Mouse (Mus musculus) neural tube, embryonic 13.5 days (tissue): ENCODE data around the gene Mdm2. TPM values are rescaled to one million over a fixed set of nuclear protein-coding genes. Genes with fewer than 3 reads are reported as not detected.

ENCODE experiments used
- ATAC-seq: fragments of 200-750 bp; cut with Nextera tagmentation; 2 replicates; pipeline ENCODE4 v1.8.0; 2017; ENCODE audit warnings: low read depth, mild to moderate bottlenecking, moderate TSS enrichment, moderate library complexity
- H3K27ac ChIP-seq: fragments of 300-500 bp; sonication (generic); replicated peaks from 2 replicates; pipeline ENCODE4 v1.5.1; 2015; ENCODE audit warnings: moderate library complexity, mild to moderate bottlenecking, inconsistent platforms
- H3K27me3 ChIP-seq: fragments of 300-500 bp; sonication (generic); 2 replicates; pipeline ENCODE4 v1.6.1; 2015; ENCODE audit warnings: mild to moderate bottlenecking, inconsistent platforms
- H3K36me3 ChIP-seq: fragments of 300-500 bp; sonication (generic); 2 replicates; pipeline ENCODE4 v1.6.1; 2015; ENCODE audit warnings: mild to moderate bottlenecking, inconsistent platforms
- H3K4me1 ChIP-seq: fragments of 300-500 bp; sonication (generic); replicated peaks from 2 replicates; pipeline ENCODE4 v1.6.1; 2015; ENCODE audit warnings: inconsistent platforms
- H3K4me2 ChIP-seq: fragments of 300-500 bp; sonication (generic); 2 replicates; pipeline ENCODE4 v1.6.1; 2015; ENCODE audit warnings: inconsistent platforms, mild to moderate bottlenecking, moderate library complexity
- H3K4me3 ChIP-seq: fragments of 300-500 bp; sonication (generic); 2 replicates; pipeline ENCODE4 v1.5.1; 2015; ENCODE audit warnings: mild to moderate bottlenecking, inconsistent platforms
- H3K9ac ChIP-seq: fragments of 300-500 bp; sonication (generic); 2 replicates; pipeline ENCODE4 v1.6.1; 2015; ENCODE audit warnings: moderate library complexity, mild to moderate bottlenecking, inconsistent platforms
- H3K9me3 ChIP-seq: fragments of 300-500 bp; sonication (generic); 2 replicates; pipeline ENCODE4 v1.6.1; 2016; ENCODE audit warnings: inconsistent platforms
- WGBS: fragments of 180-500 bp; shearing (Covaris S2); methylation state at CpG from one replicate; pipeline ENCODE4 v1.1.7; 2015; 5-methylcytosine and 5-hydroxymethylcytosine counted together
- polyA plus RNA-seq: library from polyadenylated mRNA; unstranded; fragments of >200 nt; fragmentation: Nextera tagmentation; extraction: Ambion mirVana; gene quantifications from 2 replicates; pipeline ENCODE4 v1.2.1, GENCODE M21; 2015

Mdm2 gene
- polyA plus RNA-seq, 1 experiment from 2014 or later, result 52.5 TPM

DNA sequence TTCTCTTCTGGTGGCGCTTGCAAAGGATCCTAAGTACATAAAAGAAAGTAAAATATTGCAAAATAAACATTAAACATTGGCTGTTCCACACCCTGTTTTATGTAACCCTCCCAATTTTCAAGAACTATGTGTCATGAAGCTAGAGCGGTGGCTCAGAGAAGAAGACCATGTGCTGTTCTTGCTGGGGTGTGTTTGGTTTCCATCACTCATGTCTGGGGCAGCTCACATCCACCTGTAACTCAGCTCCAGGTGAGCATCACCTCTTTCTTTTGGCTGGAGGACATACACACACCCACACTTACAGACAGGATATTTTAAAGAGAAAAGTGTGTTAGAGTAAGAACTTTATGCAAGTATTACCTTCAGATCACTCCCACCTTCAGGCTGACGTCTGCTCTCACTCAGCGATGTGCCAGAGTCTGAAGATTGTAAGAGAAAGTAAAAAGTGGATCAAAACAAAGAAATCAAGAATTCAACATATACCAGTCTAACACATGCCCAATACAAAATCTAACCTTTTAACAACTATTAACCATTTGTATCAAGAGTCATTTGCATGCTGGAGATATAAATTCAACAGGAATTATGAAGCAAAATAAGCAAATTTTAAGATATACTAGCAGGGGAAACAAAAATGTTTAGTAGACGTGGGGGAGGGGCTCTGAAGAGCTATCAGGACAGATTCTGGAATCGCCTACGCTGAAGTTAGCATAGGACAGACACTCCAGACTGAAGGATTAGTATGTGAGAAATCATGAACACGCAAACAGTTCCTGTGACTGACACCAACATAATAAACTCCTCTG lies 14.3 kb downstream of the Mdm2 start:
- H3K9ac ChIP-seq, result no peak overlapping the region
- H3K4me3 ChIP-seq, result no peak overlapping the region
- ATAC-seq, result no peak
- no peaks in the 10 kb centered on the region for H3K27me3 ChIP-seq
- H3K4me1 ChIP-seq, result no peaks in the 10 kb centered on the region
- no peak overlapping the region for H3K27ac ChIP-seq
- WGBS, result 92% methylated on average over 8 of the region's 8 CpGs
- H3K4me2 ChIP-seq, result no peak overlapping the region
- peaks cover 95% of the 10 kb centered on the region for H3K36me3 ChIP-seq
- H3K9me3 ChIP-seq, result no peaks in the 10 kb centered on the region

DNA sequence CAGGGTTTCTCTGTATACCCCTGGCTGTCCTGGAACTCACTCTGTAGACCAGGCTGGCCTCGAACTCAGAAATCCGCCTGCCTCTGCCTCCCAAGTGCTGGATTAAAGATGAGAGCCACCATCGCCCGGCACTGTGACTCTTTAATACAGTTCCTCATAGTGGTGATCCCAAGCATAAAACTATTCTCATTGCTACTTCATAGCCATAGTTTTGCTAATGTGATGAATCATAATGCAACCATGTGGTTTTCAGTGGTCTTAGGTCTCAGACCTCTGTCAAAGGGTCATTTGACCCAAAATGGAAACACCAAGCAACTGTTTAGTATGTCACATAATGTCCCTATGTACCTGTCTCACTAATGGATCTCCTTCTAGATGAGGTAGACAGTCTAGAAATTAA lies 15.0 kb downstream of the Mdm2 start:
- Histone ChIP-seq H3K9me3 (no peaks in the 10 kb centered on the region), H3K4me2 (no peak overlapping the region), H3K9ac (no peak overlapping the region), H3K36me3 (peaks cover 95% of the 10 kb centered on the region), H3K27me3 (no peaks in the 10 kb centered on the region), H3K4me1 (no peaks in the 10 kb centered on the region), H3K4me3 (no peak overlapping the region), H3K27ac (no peak overlapping the region)
- WGBS, result 96% methylated on average over 4 of the region's 4 CpGs
- no peak for ATAC-seq

DNA sequence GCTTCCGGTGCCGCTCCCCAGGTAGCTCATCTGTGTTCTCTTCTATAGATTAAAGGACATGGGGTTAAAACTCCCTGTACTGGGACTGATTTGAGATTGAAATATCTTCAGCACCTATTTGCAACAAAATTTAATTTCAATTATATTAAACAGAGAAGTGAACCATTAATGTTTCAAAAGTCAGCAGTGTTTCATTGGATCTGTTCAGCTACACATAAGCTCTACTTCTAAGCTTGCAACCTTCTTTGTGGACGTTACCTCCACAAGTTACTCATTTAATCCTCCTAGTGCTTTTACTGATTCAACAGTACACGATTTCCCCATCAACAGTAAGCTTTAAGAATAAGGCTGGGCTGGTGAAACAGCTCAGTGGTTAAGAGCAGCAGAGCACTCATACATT lies 15.5 kb downstream of the Mdm2 start:
- Histone ChIP-seq H3K9ac (no peak overlapping the region), H3K36me3 (peaks cover 95% of the 10 kb centered on the region), H3K4me3 (no peak overlapping the region), H3K9me3 (no peaks in the 10 kb centered on the region), H3K27ac (no peak overlapping the region), H3K4me1 (no peaks in the 10 kb centered on the region), H3K27me3 (no peaks in the 10 kb centered on the region), H3K4me2 (no peak overlapping the region)
- WGBS, result 92% methylated on average over 4 of the region's 4 CpGs
- no peak for ATAC-seq

DNA sequence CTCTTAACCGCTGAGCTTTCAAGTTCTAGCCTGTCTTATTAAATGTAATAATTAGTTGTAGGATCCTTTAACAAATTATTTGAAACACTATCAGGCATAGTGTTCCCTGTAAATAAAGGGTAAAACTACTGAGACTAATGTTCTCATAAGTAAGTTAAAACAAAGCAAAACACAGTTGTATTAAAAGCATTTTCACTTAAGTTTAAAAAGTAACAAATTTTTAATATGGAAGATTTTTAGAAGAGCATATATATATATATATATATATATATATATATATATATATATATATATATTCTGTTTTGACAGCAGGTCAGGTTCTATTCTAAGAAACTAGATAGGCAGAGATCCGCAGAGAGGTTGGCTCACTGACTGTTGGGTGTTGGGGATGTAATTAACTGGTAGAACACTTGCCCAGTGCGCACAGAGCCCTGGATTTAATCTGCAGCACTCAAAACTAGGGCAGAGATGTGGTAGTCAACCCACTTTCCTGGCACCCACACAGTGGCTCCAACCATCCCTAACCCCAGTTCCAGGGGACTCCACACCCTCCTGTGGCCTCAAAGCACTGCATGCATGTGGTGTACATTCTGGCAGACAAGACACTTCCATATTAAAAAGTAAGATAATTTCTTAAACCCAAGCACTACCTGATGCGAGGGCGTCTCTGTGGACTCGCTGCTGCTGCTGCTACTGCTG lies 16.2 kb downstream of the Mdm2 start:
- no peaks in the 10 kb centered on the region for H3K4me1 ChIP-seq
- no peak overlapping the region for H3K4me2 ChIP-seq
- H3K9me3 ChIP-seq, result no peaks in the 10 kb centered on the region
- peaks cover 94% of the 10 kb centered on the region for H3K36me3 ChIP-seq
- WGBS, result 94% methylated on average over 6 of the region's 6 CpGs
- H3K27ac ChIP-seq, result no peak overlapping the region
- no peaks in the 10 kb centered on the region for H3K27me3 ChIP-seq
- no peak overlapping the region for H3K4me3 ChIP-seq
- no peak overlapping the region for H3K9ac ChIP-seq
- no peak for ATAC-seq

DNA sequence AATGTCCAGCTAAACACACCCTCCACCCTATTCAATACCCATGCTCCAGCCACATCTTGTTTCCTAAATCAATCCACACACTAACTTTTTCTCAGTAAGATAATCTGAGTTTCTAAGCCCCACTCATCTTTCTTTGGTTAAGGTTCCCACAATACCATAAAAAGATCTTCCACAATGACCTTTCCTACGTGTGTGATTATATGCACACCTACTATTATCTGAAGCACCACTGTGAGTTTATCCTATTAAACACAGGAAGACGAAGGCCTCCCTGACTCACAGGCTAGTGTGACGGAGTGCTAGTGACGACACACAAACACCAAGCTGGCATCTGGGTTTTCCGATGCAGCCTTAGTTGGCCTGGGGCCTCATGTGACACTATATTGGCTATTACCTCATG lies 17.6 kb downstream of the Mdm2 start:
- Histone ChIP-seq H3K4me3 (no peak overlapping the region), H3K36me3 (peaks cover 93% of the 10 kb centered on the region), H3K27me3 (no peaks in the 10 kb centered on the region), H3K4me1 (no peaks in the 10 kb centered on the region), H3K27ac (no peak overlapping the region), H3K9me3 (no peaks in the 10 kb centered on the region), H3K4me2 (no peak overlapping the region), H3K9ac (no peak overlapping the region)
- 91% methylated on average over 5 of the region's 5 CpGs for WGBS
- ATAC-seq, result no peak

GRCm38 (mm10) chr10:117692173-117692572 lies 18.4 kb downstream of the Mdm2 start:
- H3K27me3 ChIP-seq, result no peaks in the 10 kb centered on the region
- H3K27ac ChIP-seq, result no peak overlapping the region
- no peak overlapping the region for H3K4me3 ChIP-seq
- no peaks in the 10 kb centered on the region for H3K4me1 ChIP-seq
- no peak overlapping the region for H3K4me2 ChIP-seq
- no peak overlapping the region for H3K9ac ChIP-seq
- no peak for ATAC-seq
- no peaks in the 10 kb centered on the region for H3K9me3 ChIP-seq
- H3K36me3 ChIP-seq, result peaks cover 92% of the 10 kb centered on the region

GRCm38 (mm10) chr10:117691389-117691968 lies 19.1 kb downstream of the Mdm2 start:
- no peak overlapping the region for H3K27ac ChIP-seq
- no peaks in the 10 kb centered on the region for H3K27me3 ChIP-seq
- peaks cover 85% of the 10 kb centered on the region for H3K36me3 ChIP-seq
- WGBS, result 97% methylated on average over 10 of the region's 10 CpGs
- H3K4me2 ChIP-seq, result no peak overlapping the region
- ATAC-seq, result no peak
- no peak overlapping the region for H3K4me3 ChIP-seq
- no peaks in the 10 kb centered on the region for H3K4me1 ChIP-seq
- H3K9ac ChIP-seq, result no peak overlapping the region
- H3K9me3 ChIP-seq, result no peaks in the 10 kb centered on the region

- peaks cover 79% of the 10 kb centered on the region for H3K36me3 ChIP-seq
- H3K27me3 ChIP-seq, result no peaks in the 10 kb centered on the region
- 98% methylated on average over 3 of the region's 3 CpGs for WGBS
- no peak overlapping the region for H3K4me3 ChIP-seq
- no peaks in the 10 kb centered on the region for H3K9me3 ChIP-seq
- no peak overlapping the region for H3K9ac ChIP-seq
- H3K4me2 ChIP-seq, result no peak overlapping the region
- ATAC-seq, result no peak
- no peak overlapping the region for H3K27ac ChIP-seq
- H3K4me1 ChIP-seq, result no peaks in the 10 kb centered on the region
Measured at GRCm38 (mm10) chr10:117690770-117691296, 19.7 kb downstream of the Mdm2 start.

DNA sequence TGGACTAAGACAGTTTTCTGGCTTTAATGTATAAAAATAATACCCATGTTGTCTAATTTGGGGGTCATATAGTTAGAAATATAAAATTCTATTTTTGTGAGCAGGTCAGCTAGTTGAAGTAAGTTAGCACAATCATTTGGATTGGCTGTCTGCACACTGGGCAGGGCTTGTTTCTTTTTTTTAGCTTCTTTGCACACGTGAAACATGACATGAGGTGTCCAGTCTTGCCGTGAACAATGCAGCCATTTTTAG lies 20.5 kb downstream of the Mdm2 start:
- H3K4me1 ChIP-seq, result no peaks in the 10 kb centered on the region
- H3K4me2 ChIP-seq, result no peak overlapping the region
- ATAC-seq, result no peak
- no peak overlapping the region for H3K4me3 ChIP-seq
- no peaks in the 10 kb centered on the region for H3K9me3 ChIP-seq
- peaks cover 71% of the 10 kb centered on the region for H3K36me3 ChIP-seq
- H3K27ac ChIP-seq, result no peak overlapping the region
- no peaks in the 10 kb centered on the region for H3K27me3 ChIP-seq
- H3K9ac ChIP-seq, result no peak overlapping the region
- WGBS, result 80% methylated on average over 2 of the region's 2 CpGs

- H3K4me3 ChIP-seq, result no peak overlapping the region
- peaks cover 66% of the 10 kb centered on the region for H3K36me3 ChIP-seq
- 94% methylated on average over 11 of the region's 11 CpGs for WGBS
- no peak overlapping the region for H3K27ac ChIP-seq
- H3K27me3 ChIP-seq, result no peaks in the 10 kb centered on the region
- no peaks in the 10 kb centered on the region for H3K9me3 ChIP-seq
- no peak overlapping the region for H3K9ac ChIP-seq
- no peak for ATAC-seq
- no peak overlapping the region for H3K4me2 ChIP-seq
- H3K4me1 ChIP-seq, result no peaks in the 10 kb centered on the region
Measured at GRCm38 (mm10) chr10:117689297-117690100, 21.1 kb downstream of the Mdm2 start.

DNA sequence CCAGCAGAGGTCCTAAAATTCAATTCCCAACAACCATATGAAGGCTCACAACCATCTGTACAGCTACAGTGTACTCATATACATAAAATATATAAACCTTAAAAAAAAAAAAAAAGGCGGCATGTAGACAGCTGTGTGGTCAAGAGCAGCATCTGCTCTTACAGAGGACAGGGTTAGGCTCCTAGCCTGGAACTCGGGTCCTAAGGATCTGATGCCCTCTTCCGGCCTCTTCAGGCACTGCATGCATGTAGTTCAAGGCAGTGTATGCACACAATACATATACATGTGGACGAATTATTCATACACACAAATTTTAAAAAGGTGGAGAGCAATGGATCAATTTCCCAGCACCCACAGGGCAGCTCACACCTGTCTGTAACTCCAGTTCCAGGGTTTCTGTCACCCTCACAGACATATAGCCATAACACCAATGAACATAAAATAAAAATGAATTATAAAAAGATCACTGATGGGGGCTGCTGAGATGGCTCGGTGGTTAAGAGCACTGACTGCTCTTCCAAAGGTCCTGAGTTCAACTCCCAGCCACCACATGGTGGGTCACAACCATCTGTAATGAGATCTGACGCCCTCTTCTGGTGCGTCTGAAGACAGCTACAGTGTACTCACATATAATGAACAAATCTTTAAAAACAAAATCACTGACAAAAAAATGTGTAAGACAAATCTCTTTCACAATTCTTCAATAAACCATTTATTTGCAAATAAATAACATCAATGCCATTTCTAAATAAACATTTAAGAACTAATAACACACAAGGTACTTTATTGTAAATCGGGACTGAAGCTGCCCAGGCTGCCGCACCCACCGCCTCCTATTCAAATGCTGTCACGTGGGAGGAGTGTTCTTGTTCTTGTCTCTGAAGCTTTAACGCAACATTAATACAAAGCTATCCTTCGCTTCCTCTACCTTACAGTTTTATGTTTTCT lies 22.1 kb downstream of the Mdm2 start:
- 0 out of 2 replicates have a peak, but pooled peaks have one; percentile 61 for ATAC-seq
- no peak overlapping the region for H3K9ac ChIP-seq
- no peak overlapping the region for H3K27ac ChIP-seq
- H3K36me3 ChIP-seq, result peaks cover 57% of the 10 kb centered on the region
- no peak overlapping the region for H3K4me3 ChIP-seq
- no peaks in the 10 kb centered on the region for H3K9me3 ChIP-seq
- no peak overlapping the region for H3K4me2 ChIP-seq
- H3K4me1 ChIP-seq, result no peaks in the 10 kb centered on the region
- WGBS, result 85% methylated on average over 13 of the region's 13 CpGs
- H3K27me3 ChIP-seq, result no peaks in the 10 kb centered on the region
